ENCODE assay signal across 8 mouse cellular contexts in genomic region chr6:134659108-134659958, GRCm38 (mm10). TPM values are rescaled to one million over a fixed set of nuclear protein-coding genes. Genes with fewer than 3 reads are reported as not detected.
DNase-seq lines count a peak whose midpoint lies in the region; ATAC-seq and TF ChIP-seq lines count a peak whose summit lies in the region.

No protein-coding gene starts in this region.

- ATAC-seq in intestine, postnatal 0 days, result peak; percentile 74
- ATAC-seq in limb, embryonic 12.5 days (ENCODE audit: insufficient number of reproducible peaks, insufficient read depth, low FRiP score, low TSS enrichment, low read depth), result peak; percentile 83
- ATAC-seq in midbrain, embryonic 13.5 days, result peak; percentile 92
- ATAC-seq in stomach, embryonic 15.5 days (ENCODE audit: insufficient read depth, low FRiP score, low read depth), result peak; percentile 61; the same call in 1 of the 2 replicates

- no peak overlapping the region for H3K9ac ChIP-seq in intestine, postnatal 0 days (ENCODE audit: low read depth, low read length)
- no peak overlapping the region for H3K9ac ChIP-seq in limb, embryonic 12.5 days (replicated peaks)
- no peak overlapping the region for H3K9ac ChIP-seq in midbrain, embryonic 13.5 days (replicated peaks)
- no peak overlapping the region for H3K9ac ChIP-seq in stomach, embryonic 15.5 days

- peak; percentile 94 for TF ChIP-seq CTCF in intestine, postnatal 0 days (IDR thresholded peaks at IDR 0.05; ENCODE audit: low read depth)

- H3K4me1 ChIP-seq in intestine, postnatal 0 days (replicated peaks; ENCODE audit: control insufficient read depth, insufficient read depth, low read length), result peaks cover 2% of the 10 kb centered on the region; the same call in 1 of the 2 replicates
- no peaks in the 10 kb centered on the region for H3K4me1 ChIP-seq in limb, embryonic 12.5 days (replicated peaks)
- H3K4me1 ChIP-seq in midbrain, embryonic 13.5 days (replicated peaks), result no peaks in the 10 kb centered on the region
- no peaks in the 10 kb centered on the region for H3K4me1 ChIP-seq in stomach, embryonic 15.5 days

- peak; percentile 51 to 53 for DNase-seq in B cell, adult 2 months
- peak; percentile 84 for DNase-seq in adipocyte (ENCODE audit: low spot score)
- DNase-seq in embryo, embryonic 11 days, result peak; percentile 82
- peak; percentile 73 to 76 for DNase-seq in heart, adult 18-20 months

- no peaks in the 10 kb centered on the region for H3K9me3 ChIP-seq in intestine, postnatal 0 days (ENCODE audit: control insufficient read depth)
- H3K9me3 ChIP-seq in limb, embryonic 12.5 days, result no peaks in the 10 kb centered on the region
- no peaks in the 10 kb centered on the region for H3K9me3 ChIP-seq in midbrain, embryonic 13.5 days
- H3K9me3 ChIP-seq in stomach, embryonic 15.5 days, result no peaks in the 10 kb centered on the region

- no peaks in the 10 kb centered on the region for H3K36me3 ChIP-seq in intestine, postnatal 0 days (ENCODE audit: control insufficient read depth, insufficient read depth)
- no peaks in the 10 kb centered on the region for H3K36me3 ChIP-seq in limb, embryonic 12.5 days
- no peaks in the 10 kb centered on the region for H3K36me3 ChIP-seq in midbrain, embryonic 13.5 days
- H3K36me3 ChIP-seq in stomach, embryonic 15.5 days, result no peaks in the 10 kb centered on the region

- no peaks in the 10 kb centered on the region for H3K27me3 ChIP-seq in intestine, postnatal 0 days (replicated peaks; ENCODE audit: control insufficient read depth, insufficient read depth, low read length)
- H3K27me3 ChIP-seq in limb, embryonic 12.5 days, result no peaks in the 10 kb centered on the region
- no peaks in the 10 kb centered on the region for H3K27me3 ChIP-seq in midbrain, embryonic 13.5 days
- H3K27me3 ChIP-seq in stomach, embryonic 15.5 days (replicated peaks), result no peaks in the 10 kb centered on the region

- H3K4me2 ChIP-seq in intestine, postnatal 0 days (replicated peaks; ENCODE audit: low read depth), result no peak overlapping the region
- H3K4me2 ChIP-seq in limb, embryonic 12.5 days, result no peak overlapping the region
- no peak overlapping the region for H3K4me2 ChIP-seq in midbrain, embryonic 13.5 days (replicated peaks)
- peak overlapping the region; percentile 23; the same call in 1 of the 2 replicates for H3K4me2 ChIP-seq in stomach, embryonic 15.5 days

- H3K27ac ChIP-seq in intestine, postnatal 0 days (ENCODE audit: low read depth, low read length), result no peak overlapping the region
- no peak overlapping the region for H3K27ac ChIP-seq in limb, embryonic 12.5 days
- no peak overlapping the region for H3K27ac ChIP-seq in midbrain, embryonic 13.5 days
- no peak overlapping the region for H3K27ac ChIP-seq in stomach, embryonic 15.5 days

- no peak overlapping the region for H3K4me3 ChIP-seq in intestine, postnatal 0 days (ENCODE audit: low read depth, low read length)
- H3K4me3 ChIP-seq in limb, embryonic 12.5 days (replicated peaks), result no peak overlapping the region
- H3K4me3 ChIP-seq in midbrain, embryonic 13.5 days (replicated peaks), result no peak overlapping the region
- no peak overlapping the region for H3K4me3 ChIP-seq in stomach, embryonic 15.5 days (replicated peaks)

- WGBS in intestine, postnatal 0 days, result 18% methylated on average over 9 of the region's 9 CpGs
- 22% methylated on average over 9 of the region's 9 CpGs for WGBS in limb, embryonic 12.5 days
- 22% methylated on average over 9 of the region's 9 CpGs for WGBS in midbrain, embryonic 13.5 days
- WGBS in stomach, embryonic 15.5 days, result 19% methylated on average over 9 of the region's 9 CpGs

RNA-seq across cellular contexts. Expression of gene Borcs5, which starts 20.0 kb away (rescaled TPM):
- total RNA-seq in heart, adult 18-20 months (2021), result 10 to 100 TPM; 11.4 to 12.2 TPM
- 13.5 and 15.1 TPM in 2 replicates for polyA plus RNA-seq in intestine, postnatal 0 days (2015; fragmentation: Nextera tagmentation; extraction: Ambion mirVana)
- polyA plus RNA-seq in limb, embryonic 12.5 days (2016; fragmentation: Nextera tagmentation; extraction: Ambion mirVana), result 19.5 and 22.4 TPM in 2 replicates
- 46.9 and 48.6 TPM in 2 replicates for polyA plus RNA-seq in midbrain, embryonic 13.5 days (2015; fragmentation: Nextera tagmentation; extraction: Ambion mirVana)
- polyA plus RNA-seq in stomach, embryonic 15.5 days (2015; fragmentation: Nextera tagmentation; extraction: Ambion mirVana), result 18.6 and 20.3 TPM in 2 replicates

RNA-seq across cellular contexts. Expression of gene Mansc1, which starts 27.0 kb away (rescaled TPM):
- total RNA-seq in heart, adult 18-20 months (2021), result 1 to 10 TPM; 3.4 to 4.1 TPM
- 5.8 and 6.5 TPM in 2 replicates for polyA plus RNA-seq in intestine, postnatal 0 days (2015; fragmentation: Nextera tagmentation; extraction: Ambion mirVana)
- polyA plus RNA-seq in limb, embryonic 12.5 days (2016; fragmentation: Nextera tagmentation; extraction: Ambion mirVana), result 0.69 and 1.1 TPM in 2 replicates
- 0.92 and 1.1 TPM in 2 replicates for polyA plus RNA-seq in midbrain, embryonic 13.5 days (2015; fragmentation: Nextera tagmentation; extraction: Ambion mirVana)
- polyA plus RNA-seq in stomach, embryonic 15.5 days (2015; fragmentation: Nextera tagmentation; extraction: Ambion mirVana), result 8.2 and 10.1 TPM in 2 replicates
